Mouse (Mus musculus) erythroid progenitor cell, adult 5-6 weeks (primary cell): ENCODE data around the gene Gm10639. TPM values are rescaled to one million over a fixed set of nuclear protein-coding genes. Genes with fewer than 3 reads are reported as not detected.
"Not testable (repeated sequence)": the region's sequence is repeated elsewhere in the genome, so short reads cannot be mapped to it uniquely, and the experiment has no call there.

Experiments
- ATAC-seq: replicated peaks from 2 replicates; pipeline ENCODE4 v1.8.0; 2016; ENCODE audit warnings: moderate number of reproducible peaks, mild to moderate bottlenecking, moderate TSS enrichment, inconsistent platforms; ENCODE audit not compliant: poor library complexity, low FRiP score, severe bottlenecking
- total RNA-seq, 2 experiments: library from RNA; stranded (forward) in 1 of 2; stranded (reverse) in 1 of 2; fragments of 150-400 nt in 1 of 2; fragments of 186-747, 209-891 nt in 1 of 2; gene quantifications; 2 replicates each; pipeline versions ENCODE4 v1.2.3 to v1.2.4; 2015 to 2017; ENCODE audit warnings: low replicate concordance in 2 of 2

Gene Gm10639
- total RNA-seq (2015; ENCODE audit: low replicate concordance), result not detected in 2 replicates
- total RNA-seq (2017; ENCODE audit: low replicate concordance), result not detected in 2 replicates

DNA sequence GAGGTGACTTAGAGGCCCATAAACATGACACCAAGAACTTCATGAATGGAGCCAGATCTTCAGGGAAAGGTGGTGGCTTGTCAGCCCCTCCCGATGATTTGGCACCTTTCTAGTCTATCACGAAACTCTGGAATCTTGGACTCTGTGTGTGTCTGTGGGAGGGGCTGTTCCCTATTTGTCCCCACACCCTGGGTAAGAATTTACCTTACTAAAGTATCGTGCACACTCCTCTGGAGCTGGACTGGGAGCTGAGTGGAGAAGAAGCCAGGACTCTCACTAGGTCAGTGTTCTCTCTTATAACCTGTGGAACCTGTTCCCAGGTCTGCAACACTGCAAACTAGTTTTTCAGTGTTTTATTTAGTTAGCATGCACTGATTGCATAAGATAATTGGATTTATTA is at the start of gene Gm10639:
Gene Gm10639, plus strand, starts transcription at position 201 of the 400 bp plus-strand sequence.
- not testable (repeated sequence) for ATAC-seq

DNA sequence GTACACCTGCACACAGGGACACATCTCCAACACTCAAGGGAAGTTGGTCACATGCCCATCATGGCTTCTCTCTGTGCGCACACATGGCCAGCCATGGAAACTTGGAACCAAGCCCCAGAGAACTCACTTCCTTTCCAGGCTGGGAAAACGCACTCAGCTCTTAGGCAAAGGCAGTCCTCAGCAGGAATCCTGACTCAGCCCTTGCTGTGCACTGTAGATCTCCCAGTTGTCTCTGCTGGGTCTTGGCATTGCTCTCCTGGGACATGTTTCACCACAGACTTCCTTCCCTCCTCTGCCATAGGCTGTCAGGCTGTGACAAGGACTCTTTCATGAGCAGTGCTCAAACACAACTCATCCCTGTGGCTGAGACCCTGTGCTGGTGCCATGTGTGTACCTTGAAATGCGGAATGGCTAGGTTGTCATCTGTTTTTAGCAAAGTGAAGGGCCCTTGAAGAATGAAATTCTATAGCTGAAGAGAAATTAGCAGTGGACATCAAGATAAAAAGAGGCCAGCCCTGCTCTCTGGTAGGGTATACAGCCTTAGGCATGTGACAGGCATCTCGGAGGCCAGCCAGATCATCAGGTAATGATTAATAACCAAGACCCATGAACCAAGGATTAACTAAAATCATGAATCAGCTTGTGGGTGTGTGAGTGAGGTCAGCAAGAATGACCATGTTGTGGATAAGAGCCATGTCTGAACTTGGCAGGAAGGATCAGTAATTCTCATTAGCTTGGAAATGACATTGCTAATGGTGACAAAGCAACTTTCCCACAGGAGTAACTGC is 33.8 kb upstream of the Gm10639 start:
- ATAC-seq, result not testable (repeated sequence)

DNA sequence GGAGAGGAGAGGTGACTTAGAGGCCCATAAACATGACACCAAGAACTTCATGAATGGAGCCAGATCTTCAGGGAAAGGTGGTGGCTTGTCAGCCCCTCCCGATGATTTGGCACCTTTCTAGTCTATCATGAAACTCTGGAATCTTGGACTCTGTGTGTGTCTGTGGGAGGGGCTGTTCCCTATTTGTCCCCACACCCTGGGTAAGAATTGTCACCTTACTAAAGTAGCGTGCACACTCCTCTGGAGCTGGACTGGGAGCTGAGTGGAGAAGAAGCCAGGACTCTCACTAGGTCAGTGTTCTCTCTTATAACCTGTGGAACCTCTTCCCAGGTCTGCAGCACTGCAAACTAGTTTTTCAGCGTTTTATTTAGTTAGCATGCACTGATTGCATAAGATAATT is 32.8 kb upstream of the Gm10639 start, which contains the start of gene Gm3776:
Gene Gm3776, plus strand, starts transcription at position 216 of the 400 bp plus-strand sequence.
- ATAC-seq, result not testable (repeated sequence)

DNA sequence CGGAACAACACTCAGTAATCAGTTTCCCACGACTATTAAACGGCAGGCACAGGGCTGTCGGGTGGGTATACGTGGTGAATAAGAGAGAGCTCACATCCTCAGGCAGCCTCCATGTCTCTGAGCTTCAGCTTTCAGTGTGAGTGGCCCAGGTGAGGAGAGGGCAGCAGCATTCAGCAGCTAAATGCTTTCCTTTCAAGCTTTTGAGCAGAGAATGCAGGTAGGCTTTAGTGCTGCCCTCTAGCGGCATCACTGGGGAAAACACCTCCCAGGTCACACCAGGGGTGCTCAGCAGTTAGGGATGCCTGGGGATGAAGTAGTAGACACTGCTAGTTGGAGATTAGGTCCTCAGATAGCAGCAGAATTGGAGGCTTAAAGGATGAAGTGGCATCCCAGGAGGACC is 30.0 kb upstream of the Gm10639 start:
- ATAC-seq, result peak; percentile 74

DNA sequence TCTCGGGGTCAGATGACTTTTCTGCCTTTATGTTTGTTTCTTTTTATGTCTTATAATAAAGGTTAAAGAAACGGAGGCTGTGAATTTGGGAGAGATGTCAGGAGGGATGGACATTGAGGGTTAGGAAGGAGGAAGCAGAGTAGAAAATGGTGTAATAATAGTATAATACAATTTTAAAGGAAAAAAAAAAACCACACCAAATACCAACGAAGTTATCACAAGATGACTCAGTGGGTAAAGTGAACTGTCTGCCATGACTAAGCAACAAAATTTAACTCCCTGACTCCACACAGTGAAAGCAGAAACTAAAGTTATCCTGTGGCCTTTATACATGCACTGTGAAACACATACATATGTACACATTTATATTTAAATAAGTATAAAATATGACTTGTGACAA is 18.8 kb upstream of the Gm10639 start:
- ATAC-seq, result not testable (repeated sequence)

DNA sequence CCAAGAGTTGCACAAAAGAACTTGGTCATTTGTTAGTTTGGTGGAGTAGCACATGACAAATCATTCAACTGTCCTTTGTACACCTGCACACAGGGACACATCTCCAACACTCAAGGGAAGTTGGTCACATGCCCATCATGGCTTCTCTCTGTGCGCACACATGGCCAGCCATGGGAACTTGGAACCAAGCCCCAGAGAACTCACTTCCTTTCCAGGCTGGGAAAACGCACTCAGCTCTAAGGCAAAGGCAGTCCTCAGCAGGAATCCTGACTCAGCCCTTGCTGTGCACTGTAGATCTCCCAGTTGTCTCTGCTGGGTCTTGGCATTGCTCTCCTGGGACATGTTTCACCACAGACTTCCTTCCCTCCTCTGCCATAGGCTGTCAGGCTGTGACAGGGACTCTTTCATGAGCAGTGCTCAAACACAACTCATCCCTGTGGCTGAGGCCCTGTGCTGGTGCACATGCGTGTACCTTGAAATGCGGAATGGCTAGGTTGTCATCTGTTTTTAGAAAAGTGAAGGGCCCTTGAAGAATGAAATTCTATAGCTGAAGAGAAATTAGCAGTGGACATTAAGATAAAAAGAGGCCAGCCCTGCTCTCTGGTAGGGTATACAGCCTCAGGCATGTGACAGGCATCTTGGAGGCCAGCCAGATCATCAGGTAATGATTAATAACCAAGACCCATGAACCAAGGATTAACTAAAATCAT is 7.6 kb upstream of the Gm10639 start:
- not testable (repeated sequence) for ATAC-seq

DNA sequence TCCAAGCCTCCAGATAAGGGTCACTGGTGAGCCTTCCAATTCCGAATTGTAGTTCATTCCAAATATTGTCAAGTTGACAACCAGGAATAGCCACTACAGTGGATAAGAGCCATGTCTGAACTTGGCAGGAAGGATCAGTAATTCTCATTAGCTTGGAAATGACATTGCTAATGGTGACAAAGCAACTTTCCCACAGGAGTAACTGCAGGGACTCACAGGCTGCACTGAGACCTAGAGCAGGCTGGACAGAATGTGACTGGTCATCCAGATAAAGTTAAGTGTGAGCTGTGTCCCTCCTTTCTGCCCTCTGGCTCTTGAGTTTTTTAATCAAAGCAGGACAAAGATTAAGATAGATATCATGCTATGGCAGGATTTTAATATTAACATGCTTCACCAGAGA is 660 bp upstream of the Gm10639 start:
- not testable (repeated sequence) for ATAC-seq

DNA sequence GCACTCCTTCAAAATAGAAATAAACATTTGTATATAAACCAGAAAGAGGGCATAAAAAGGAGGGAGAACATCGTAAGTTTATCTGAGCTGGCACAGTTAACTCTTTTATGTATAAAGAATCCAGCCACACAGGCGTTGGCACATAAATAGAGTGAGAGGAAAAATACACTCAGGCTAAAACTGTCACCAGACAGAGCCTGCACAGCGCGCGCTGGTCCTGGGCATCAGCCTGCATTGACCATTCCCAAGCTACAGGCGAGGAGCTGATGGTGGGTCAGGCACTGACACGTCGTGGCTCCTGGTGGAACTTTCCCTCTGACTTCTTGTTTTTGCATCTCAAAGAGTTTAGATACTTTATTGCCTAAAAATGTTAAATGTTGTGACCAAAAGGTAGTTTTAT is 2.7 kb downstream of the Gm10639 start:
- ATAC-seq, result not testable (repeated sequence)

DNA sequence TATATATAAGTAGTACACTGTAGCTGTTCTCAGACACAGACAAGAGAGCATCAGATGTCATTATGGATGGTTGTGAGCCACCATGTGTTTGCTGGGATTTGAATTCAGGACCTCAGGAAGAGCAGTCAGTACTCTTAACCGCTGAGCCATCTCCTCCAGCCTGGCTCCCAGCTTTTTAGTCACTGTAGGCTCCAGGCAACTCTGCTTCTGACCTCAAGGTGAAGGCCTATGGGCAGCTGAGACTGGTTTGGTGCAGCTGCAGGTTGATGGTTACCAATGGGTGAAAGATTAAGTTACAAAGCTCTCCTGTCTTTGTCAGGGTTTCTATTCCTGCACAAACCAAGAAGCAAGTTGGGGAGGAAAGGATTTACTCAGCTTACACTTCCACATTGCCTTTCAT is 4.0 kb downstream of the Gm10639 start:
- not testable (repeated sequence) for ATAC-seq

DNA sequence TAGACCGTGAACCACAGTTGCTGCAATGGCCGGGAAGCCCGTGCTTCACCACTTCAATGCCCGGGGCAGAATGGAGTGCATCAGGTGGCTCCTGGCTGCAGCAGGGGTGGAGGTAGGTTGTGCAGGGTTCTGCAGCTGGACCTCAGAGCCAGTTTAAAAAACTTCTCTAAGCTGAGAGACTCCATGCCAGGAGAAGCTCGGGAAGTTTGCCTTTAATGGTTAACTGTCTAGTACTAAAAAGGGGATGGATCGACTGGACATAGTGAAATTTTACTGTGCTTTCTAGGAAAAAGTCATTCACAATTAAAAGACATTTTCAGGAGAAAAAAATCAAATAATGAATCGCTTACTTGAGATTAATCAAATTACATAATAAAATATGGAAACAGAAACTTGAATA is 5.1 kb downstream of the Gm10639 start:
- not testable (repeated sequence) for ATAC-seq

DNA sequence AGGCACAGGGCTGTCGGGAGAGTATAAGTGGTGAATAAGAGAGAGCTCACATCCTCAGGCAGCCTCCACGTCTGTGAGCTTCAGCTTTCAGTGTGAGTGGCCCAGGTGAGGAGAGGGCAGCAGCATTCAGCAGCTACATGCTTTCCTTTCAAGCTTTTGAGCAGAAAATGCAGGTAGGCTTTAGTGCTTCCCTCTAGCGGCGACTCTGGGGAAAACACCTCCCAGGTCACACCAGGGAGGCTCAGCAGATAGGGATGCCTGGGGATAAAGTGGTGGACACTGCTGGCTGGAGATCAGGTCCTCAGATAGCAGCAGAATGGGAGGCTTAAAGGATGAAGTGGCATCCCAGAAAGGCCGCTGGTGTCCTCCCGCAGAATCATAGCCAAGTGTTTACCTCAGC is 6.4 kb downstream of the Gm10639 start:
- peak; percentile 78 for ATAC-seq

DNA sequence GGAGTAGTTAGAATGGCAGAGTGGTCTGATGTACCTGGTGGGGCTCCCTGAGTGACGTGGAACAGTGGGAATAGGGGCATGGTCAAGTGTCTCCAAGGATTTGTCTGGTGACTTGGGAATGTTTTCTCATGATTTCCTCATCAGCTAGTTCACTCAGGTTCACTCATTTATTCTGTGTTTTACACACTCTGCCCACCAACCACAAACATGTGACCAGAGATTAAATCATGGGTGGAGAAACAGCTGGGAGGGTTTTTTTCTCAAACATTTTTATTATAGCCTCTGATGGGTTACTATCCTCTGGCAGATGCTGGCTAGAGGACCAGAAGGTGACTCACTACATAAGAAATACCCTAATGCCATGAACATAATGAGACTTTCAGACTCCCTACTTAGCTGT is 8.5 kb downstream of the Gm10639 start:
- ATAC-seq, result no peak

DNA sequence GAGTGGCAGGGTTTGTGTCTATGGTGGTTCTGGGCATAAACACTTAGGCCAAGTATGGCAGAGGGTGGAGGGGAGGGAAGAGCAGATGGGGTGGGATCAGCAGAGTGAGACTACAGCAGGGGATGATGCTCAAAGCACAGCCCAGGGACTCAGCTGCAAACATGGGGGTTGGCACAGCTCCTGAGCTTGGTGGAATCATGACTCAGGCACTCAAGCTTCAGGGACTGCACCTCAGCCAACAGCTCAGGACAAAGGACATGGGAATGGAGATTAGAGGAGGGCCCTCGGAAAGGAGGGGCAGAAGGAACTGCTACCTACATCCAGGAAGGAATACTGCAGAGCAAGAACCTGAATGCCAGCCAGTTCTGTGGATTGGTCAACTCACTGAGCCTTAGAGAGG is 9.4 kb downstream of the Gm10639 start:
- not testable (repeated sequence) for ATAC-seq

DNA sequence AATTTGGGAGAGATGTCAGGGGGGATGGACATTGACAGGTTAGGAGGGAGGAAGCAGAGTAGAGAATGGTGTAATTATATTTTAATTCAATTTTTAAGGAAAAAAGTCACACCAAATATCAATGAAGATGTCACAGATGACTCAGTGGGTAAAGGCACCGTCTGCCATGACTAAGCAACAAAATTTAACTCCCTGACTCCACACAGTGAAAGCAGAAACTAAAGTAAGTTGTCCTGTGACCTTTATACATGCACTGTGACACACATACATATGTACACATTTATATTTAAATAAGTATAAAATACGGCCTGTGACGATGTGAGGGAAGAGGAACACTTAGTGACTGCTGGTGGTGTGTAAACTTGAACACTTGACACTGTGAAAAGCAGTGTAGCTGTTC is 18.4 kb downstream of the Gm10639 start:
- not testable (repeated sequence) for ATAC-seq

DNA sequence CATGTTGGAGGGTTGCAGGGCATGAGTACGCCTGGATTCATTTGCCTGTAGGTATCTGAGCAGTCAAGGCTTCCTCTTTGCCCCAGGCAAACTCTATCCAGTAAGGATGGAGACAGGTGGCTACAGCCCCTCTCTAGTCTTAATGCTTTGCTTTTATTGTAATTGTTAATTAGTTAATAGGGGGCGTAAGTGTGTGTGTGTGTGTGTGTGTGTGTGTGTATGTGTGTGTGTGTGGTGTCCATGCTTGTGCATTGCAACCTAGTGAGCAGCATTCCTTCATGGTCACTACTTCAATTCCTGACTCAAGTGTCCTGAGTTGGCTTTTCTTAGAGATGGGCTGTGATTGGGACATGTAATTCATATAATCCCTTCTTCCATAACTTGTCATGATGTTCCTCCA is 25.0 kb downstream of the Gm10639 start, which contains the start of gene Omt2a:
Gene Omt2a, minus strand, starts transcription at position 101 of the 400 bp plus-strand sequence.
- no peak for ATAC-seq

DNA sequence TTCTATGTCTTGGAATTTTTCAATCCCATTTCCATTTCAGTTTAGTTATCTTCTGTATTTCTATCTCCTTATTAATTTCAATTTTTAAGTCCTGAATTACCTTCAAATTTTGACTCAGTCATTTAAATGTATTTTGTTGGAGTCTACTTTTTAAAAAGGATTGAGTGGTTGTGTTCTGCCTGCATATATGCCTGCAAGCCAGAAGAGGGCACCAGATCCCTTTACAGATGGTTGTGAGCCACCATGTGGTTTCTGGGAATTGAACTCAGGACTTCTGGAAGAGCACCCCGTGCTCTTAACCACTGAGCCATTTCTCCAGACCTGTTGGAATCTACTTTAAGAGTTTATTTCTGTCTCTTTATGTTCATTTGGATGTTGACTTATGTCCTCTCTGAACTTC is 29.8 kb downstream of the Gm10639 start:
- ATAC-seq, result no peak

DNA sequence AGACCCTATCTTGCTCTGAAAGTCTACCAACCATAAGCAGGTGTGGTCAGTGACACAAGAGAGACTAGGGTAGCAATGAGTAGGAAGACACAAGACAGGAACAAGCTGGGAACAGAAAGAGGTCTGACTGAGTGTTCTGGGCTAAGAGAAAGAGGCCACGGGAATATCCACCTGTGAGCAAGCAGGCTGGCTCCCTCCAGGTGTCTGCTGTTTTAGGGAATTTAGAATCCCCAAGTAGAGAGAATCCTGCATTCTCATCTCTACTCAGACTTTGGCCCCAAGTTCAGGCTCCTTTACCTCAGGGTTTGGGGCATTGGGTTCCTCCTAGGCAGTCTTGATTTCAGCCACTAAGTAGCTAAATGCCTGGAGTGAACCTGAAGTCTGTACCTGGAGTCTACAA is 37.6 kb downstream of the Gm10639 start, which contains the start of gene Omt2b:
Gene Omt2b, plus strand, starts transcription at position 301 of the 400 bp plus-strand sequence.
- not testable (repeated sequence) for ATAC-seq

DNA sequence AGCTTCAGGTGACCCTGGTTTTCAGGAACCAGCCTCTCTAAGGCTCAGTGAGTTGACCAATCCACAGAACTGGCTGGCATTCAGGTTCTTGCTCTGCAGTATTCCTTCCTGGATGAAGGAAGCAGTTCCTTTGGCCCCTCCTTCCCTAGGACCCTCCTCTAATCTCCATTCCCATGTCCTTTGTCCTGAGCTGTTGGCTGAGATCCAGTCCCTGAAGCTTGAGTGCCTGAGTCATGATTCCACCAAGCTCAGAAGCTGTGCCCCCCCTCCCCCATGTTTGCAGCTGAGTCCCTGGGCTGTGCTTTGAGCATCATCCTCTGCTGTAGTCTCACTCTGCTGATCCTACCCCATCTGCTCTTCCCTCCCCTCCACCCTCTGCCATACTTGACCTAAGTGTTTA is 47.3 kb downstream of the Gm10639 start:
- ATAC-seq, result not testable (repeated sequence)

DNA sequence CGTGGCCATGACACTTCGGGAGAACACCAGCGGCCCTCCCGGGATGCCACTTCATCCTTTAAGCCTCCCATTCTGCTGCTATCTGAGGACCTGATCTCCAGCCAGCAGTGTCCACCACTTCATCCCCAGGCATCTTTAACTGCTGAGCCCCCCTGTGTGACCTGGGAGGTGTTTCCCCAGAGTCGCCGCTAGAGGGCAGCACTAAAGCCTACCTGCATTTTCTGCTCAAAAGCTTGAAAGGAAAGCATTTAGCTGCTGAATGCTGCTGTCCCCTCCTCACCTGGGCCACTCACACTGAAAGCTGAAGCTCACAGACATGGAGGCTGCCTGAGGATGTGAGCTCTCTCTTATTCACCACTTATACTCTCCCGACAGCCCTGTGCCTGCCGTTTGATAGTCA is 50.6 kb downstream of the Gm10639 start:
- peak; percentile 62; the same call in 1 of the 2 replicates for ATAC-seq

DNA sequence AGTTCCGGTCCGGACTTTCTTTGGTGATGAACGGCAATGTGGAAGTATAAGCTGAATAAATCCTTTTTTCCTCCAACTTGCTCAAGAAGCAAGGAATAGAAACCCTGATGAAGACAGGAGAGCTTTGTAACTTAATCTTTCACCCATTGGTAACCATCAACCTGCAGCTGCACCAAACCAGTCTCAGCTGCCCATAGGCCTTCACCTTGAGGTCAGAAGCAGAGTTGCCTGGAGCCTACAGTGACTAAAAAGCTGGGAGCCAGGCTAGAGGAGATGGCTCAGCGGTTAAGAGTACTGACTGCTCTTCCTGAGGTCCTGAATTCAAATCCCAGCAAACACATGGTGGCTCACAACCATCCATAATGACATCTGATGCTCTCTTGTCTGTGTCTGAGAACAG is 52.8 kb downstream of the Gm10639 start:
- ATAC-seq, result not testable (repeated sequence)

DNA sequence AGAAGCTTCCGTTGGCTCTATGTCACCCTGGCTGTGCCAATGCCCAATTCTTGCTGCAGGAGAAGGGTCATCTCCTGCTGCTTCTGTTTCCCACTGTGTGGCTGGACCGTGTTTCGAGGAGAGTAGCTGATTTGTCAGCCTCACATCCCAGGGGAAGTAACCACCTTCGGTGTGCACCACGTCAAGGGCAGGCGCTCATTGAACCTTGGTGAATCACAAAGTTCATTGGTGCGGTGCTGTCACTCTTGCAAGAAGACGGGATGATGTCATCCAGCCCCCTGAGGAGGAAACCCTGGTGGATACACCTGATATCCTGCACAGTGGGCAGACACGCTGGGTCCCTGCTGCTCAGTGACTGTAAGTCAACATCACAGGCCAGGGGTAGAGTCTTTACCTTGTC is 53.3 kb downstream of the Gm10639 start:
- not testable (repeated sequence) for ATAC-seq
